Mouse (Mus musculus) E14TG2a.4 (cell line): ENCODE data around the gene Fthl17b.
A peak's percentile ranks its signal among the peaks of the same experiment; 100 is the strongest.
"Not testable (repeated sequence)": the region's sequence is repeated elsewhere in the genome, so short reads cannot be mapped to it uniquely, and the experiment has no call there.

Experiments used
- CTCF ChIP-seq: conservative IDR thresholded peaks from 2 replicates; pipeline ENCODE4 v1.5.1; 2014; ENCODE audit warnings: low read length
- NANOG ChIP-seq: IDR thresholded peaks from 2 replicates; pipeline ENCODE4 v1.6.1; 2014; ENCODE audit warnings: borderline replicate concordance, low read length, mixed read lengths
- POU5F1 ChIP-seq: IDR thresholded peaks from 2 replicates; pipeline ENCODE4 v1.6.1; 2014; ENCODE audit warnings: low read length, borderline replicate concordance

DNA sequence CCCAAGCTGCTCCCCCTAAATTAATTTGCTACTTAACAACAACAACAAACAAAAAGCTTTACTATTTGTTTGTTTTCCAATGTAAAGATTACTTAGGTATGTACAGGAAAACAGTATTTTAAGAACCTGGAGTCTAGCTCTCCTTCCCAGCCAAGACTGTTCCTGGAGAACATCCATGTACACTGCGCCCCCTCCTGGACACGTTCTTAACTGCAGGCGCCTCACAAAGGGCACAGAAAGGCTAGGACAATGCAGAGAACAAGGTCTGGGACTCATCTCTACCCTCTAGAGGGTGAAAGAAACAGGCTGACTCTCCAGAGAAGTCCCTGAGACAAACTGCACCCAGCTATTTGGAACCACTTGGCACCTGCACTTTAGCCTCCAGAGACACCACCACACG is 1.8 kb upstream of the Fthl17b start:
- 0 out of 2 replicates have a peak, but pooled peaks have one; percentile 12 for TF ChIP-seq CTCF
- TF ChIP-seq NANOG, POU5F1: not testable (repeated sequence)
